Mouse (Mus musculus) heart, postnatal 36 days (tissue): ENCODE data around the gene Rps6kb1. TPM values are rescaled to one million over a fixed set of nuclear protein-coding genes. Genes with fewer than 3 reads are reported as not detected.
"Not testable (repeated sequence)": the region's sequence is repeated elsewhere in the genome, so short reads cannot be mapped to it uniquely, and the experiment has no call there.

Source experiments
- DNase-seq, 2 experiments: peaks; one replicate each; pipeline ENCODE4 v3.0.0; 2021 to 2022
- intact Hi-C: fragments of 180-260 bp; cut with DNase I; formaldehyde crosslinking; loops from one replicate; pipeline ENCODE4 v1.15.1; 2025
- microRNA-seq, 2 experiments: library from miRNA; unstranded; fragments of <30 nt; microRNA quantifications; one replicate each; pipeline ENCODE4 v1.2.0; 2021; ENCODE audit warnings: borderline number of aligned reads in 2 of 2
- total RNA-seq, 2 experiments: library from RNA; stranded (reverse); gene quantifications; 2 replicates each; pipeline ENCODE4 v1.2.3; 2021

Gene Rps6kb1
- total RNA-seq, 2 experiments from 2014 or later = 19.3 to 23.2 TPM

GRCm38 (mm10) chr11:86484101-86484868, 60.3 kb downstream of the Rps6kb1 start, which contains the start of gene Rnft1:
TSS of gene Rnft1 (plus strand) at chr11:86484657.
- peak; percentile 97 to 98 for DNase-seq
- intact Hi-C loops = no loop called here

DNA sequence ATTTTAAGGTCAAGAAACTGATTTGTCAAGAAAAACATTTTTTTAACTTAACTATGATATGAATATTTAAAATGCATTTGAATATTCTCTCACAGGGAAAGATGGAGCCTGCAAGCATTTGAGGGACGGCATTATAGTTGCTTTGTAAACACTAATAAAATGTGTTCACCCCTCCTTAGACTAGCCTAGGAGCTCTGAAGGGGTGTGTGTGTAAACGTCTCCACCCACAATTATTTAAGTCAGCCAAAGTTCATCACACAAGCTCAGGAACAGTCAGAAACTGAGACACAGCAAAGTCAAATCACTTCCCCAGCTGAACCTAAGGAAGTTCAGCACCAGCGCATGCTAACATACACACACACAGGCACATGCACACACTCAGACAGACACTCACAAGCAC, 71.0 kb downstream of the Rps6kb1 start:
- no peak for DNase-seq
- intact Hi-C loops = no loop called here

DNA sequence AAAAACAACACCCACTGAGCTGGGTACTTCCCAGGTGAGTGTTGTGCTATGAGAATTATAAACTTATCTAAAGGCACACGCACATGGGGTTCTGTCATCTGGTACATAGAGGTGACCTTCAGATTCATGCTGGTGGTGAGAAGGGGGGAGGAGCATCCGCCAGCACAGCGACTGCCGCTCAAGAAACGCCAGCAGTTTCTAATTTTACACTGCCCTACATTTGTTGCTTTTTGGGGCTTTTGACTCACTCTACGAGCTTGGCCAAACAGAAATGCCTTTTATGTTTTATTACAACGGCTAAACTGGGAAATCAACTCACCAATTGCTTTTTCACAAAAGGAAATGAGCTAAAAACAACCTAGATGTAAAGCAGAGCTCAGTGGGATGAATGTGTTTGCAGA, 71.8 kb downstream of the Rps6kb1 start:
- intact Hi-C loops = no loop called here
- DNase-seq = no peak

- DNase-seq = no peak
- intact Hi-C loops = no loop called here
Measured at GRCm38 (mm10) chr11:86471785-86472184, 72.8 kb downstream of the Rps6kb1 start.

DNA sequence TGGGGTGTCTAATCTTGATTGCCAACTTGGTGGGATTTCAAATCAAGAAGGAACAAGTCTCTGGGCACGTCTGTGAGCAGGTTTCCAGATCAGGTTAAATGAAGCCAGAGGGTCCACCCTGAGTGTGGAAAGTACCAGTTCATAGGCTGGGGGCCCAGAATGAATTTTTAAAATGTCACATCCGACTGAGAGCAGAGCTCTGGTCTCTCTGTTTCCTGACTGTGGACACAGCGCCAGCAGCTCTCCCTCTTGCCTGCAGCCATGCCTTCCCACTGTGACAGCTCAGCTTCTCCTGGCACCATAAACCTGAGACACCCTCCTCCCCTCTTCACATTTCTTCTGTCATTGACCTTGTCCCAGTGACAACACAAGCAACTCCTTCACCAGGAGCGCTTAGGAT, 75.6 kb downstream of the Rps6kb1 start:
- intact Hi-C loops = no loop called here
- DNase-seq = no peak

- DNase-seq = no peak
- intact Hi-C loops = no loop called here
Measured at GRCm38 (mm10) chr11:86468345-86468744, 76.3 kb downstream of the Rps6kb1 start.

GRCm38 (mm10) chr11:86464275-86464674, 80.3 kb downstream of the Rps6kb1 start:
- intact Hi-C loops = not testable (repeated sequence)
- DNase-seq = peak; percentile 49 to 57

DNA sequence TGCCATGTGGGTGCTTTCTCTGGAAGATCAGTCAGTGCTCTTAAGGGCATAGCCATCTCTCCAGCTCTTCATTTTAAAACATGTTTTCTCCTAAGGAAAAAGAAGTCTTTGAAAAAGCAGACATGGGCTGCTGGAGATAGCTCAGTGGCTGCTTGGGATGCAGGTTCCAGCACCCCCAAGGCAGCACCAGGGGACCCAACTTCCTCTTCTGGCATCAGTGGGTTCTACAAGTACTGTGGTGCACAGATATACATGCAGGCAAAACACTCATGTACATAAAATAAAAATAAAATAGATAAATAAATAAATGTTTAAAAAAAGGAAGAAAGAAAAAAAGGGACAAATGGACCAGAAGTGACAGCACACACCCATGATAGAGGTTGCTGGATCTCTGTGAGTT, 82.0 kb downstream of the Rps6kb1 start:
- intact Hi-C loops = no loop called here
- DNase-seq = no peak

- no peak for DNase-seq
- intact Hi-C loops = no loop called here
Measured at GRCm38 (mm10) chr11:86458866-86459265, 85.7 kb downstream of the Rps6kb1 start.

DNA sequence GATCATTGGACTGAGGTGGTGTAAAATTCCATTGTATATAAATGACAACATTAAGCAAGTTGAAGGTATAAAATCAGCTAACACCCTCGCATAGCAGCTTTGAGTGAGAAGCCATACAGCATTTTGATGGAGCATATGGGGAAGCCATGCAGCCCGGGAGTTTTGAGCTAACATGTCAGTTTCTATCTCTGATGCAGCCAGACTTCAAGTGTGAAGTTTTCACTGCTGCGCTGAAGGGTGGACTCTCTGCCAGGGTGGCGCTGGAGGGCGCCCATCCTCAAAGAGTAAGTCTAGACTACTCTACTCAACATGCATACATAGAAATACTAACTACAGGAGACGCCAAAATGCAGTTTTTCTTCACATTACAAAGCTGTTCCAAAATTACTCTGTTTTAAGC, 87.1 kb downstream of the Rps6kb1 start:
- intact Hi-C loops = no loop called here
- no peak for DNase-seq

GRCm38 (mm10) chr11:86453991-86454390, 90.6 kb downstream of the Rps6kb1 start:
- intact Hi-C loops = no loop called here

More at GRCm38 (mm10) chr11:86453991-86454390, 90.6 kb downstream of the Rps6kb1 start:
- no peak for DNase-seq

Small RNA genes within 50 kb of the gene (microRNA-seq; reads per million reads assigned to microRNA genes)
- gene Mir21a = 2,389 to 2,451 reads per million in 2 experiments

Other genes starting within 250 kb of the Rps6kb1 start
- 10 to 100 TPM; 33.9 to 34.8 TPM for gene Med13, start 187.2 kb downstream of the Rps6kb1 start, total RNA-seq
- gene Rnft1, start 60.1 kb downstream of the Rps6kb1 start, total RNA-seq = 10 to 100 TPM; 29.5 to 29.7 TPM
- 1 to 10 TPM; 6.2 to 6.7 TPM for gene Tubd1, start 186 bp upstream of the Rps6kb1 start, total RNA-seq
- gene Vmp1, start 139.0 kb upstream of the Rps6kb1 start, total RNA-seq = 10 to 100 TPM; 49.4 to 69.0 TPM
- gene Ptrh2, start 139.2 kb upstream of the Rps6kb1 start, total RNA-seq = 1 to 10 TPM; 6.2 to 7.3 TPM
- 100 to 1,000 TPM; 139 to 149 TPM for gene Cltc, start 212.8 kb upstream of the Rps6kb1 start, total RNA-seq